Comparison of ENCODE assay signal across 9 mouse cellular contexts in genomic region chr2:69713626-69714014, GRCm38 (mm10). TPM values are rescaled to one million over a fixed set of nuclear protein-coding genes. Genes with fewer than 3 reads are reported as not detected.
A peak's percentile ranks its signal among the peaks of the same experiment; 100 is the strongest.
DNase-seq lines count a peak whose midpoint lies in the region; ATAC-seq and TF ChIP-seq lines count a peak whose summit lies in the region.
"Had no signal": no experiment of that assay in that cellular context is flagged by ENCODE, and none has a peak within 500 bp of the region (broad histone marks: within the 10 kb centered on the region; RNA-seq: fewer than 3 reads in every experiment).

No protein-coding gene starts in this region.

- DNase-seq in kidney, adult 8-10 months = no peak
- DNase-seq in hindbrain, postnatal 0 days (ENCODE audit: low spot score) = no peak
- DNase-seq in urinary bladder, adult 18-20 months (ENCODE audit: low spot score in 2 of 2) = no peak
- no peak for DNase-seq in urinary bladder, postnatal 36 days (ENCODE audit: low spot score in 2 of 2)
- no peak for DNase-seq in right cerebral cortex, postnatal 25 days

- no peaks in the 10 kb centered on the region for H3K27me3 ChIP-seq in kidney, embryonic 14.5 days (ENCODE audit: control insufficient read depth, insufficient read depth, low read length)
- no peaks in the 10 kb centered on the region for H3K27me3 ChIP-seq in embryonic facial prominence, embryonic 12.5 days
- H3K27me3 ChIP-seq in hindbrain, postnatal 0 days (ENCODE audit: insufficient read depth, low read length) = no peaks in the 10 kb centered on the region
- 0 out of 2 replicates have a peak, but pooled peaks cover 11% of the 10 kb centered on the region for H3K27me3 ChIP-seq in midbrain, embryonic 15.5 days (replicated peaks)

- H3K27ac ChIP-seq in kidney, embryonic 14.5 days (ENCODE audit: low read depth, low read length) = no peak overlapping the region
- H3K27ac ChIP-seq in embryonic facial prominence, embryonic 12.5 days = no peak overlapping the region
- no peak overlapping the region for H3K27ac ChIP-seq in hindbrain, postnatal 0 days
- H3K27ac ChIP-seq in midbrain, embryonic 15.5 days = no peak overlapping the region

- no peaks in the 10 kb centered on the region for H3K9me3 ChIP-seq in kidney, embryonic 14.5 days (ENCODE audit: control insufficient read depth, low read length)
- no peaks in the 10 kb centered on the region for H3K9me3 ChIP-seq in embryonic facial prominence, embryonic 12.5 days
- no peaks in the 10 kb centered on the region for H3K9me3 ChIP-seq in hindbrain, postnatal 0 days (ENCODE audit: low read length)
- H3K9me3 ChIP-seq in midbrain, embryonic 15.5 days = no peaks in the 10 kb centered on the region

- H3K4me2 ChIP-seq in kidney, embryonic 14.5 days (replicated peaks; ENCODE audit: low read depth, low read length) = peak overlapping the region; percentile 61
- peak overlapping the region; percentile 67 for H3K4me2 ChIP-seq in embryonic facial prominence, embryonic 12.5 days (replicated peaks)
- H3K4me2 ChIP-seq in hindbrain, postnatal 0 days (ENCODE audit: low read depth, low read length) = peak overlapping the region; percentile 75
- peak overlapping the region; percentile 78 for H3K4me2 ChIP-seq in midbrain, embryonic 15.5 days

- no peak for TF ChIP-seq CTCF in hindbrain, postnatal 0 days (IDR thresholded peaks at IDR 0.05; ENCODE audit: low read depth)

- no peak for ATAC-seq in kidney, embryonic 14.5 days (ENCODE audit: low FRiP score, low TSS enrichment)
- no peak for ATAC-seq in embryonic facial prominence, embryonic 12.5 days (ENCODE audit: insufficient number of reproducible peaks, insufficient read depth, low FRiP score, low TSS enrichment)
- no peak; the same call in 1 of the 2 replicates for ATAC-seq in hindbrain, postnatal 0 days
- ATAC-seq in midbrain, embryonic 15.5 days (replicated peaks) = peak; percentile 61; the same call in 1 of the 2 replicates

- 35% methylated on average over 4 of the region's 4 CpGs for WGBS in kidney, embryonic 14.5 days
- WGBS in embryonic facial prominence, embryonic 12.5 days = 34% methylated on average over 4 of the region's 4 CpGs
- WGBS in hindbrain, postnatal 0 days = 29% methylated on average over 4 of the region's 4 CpGs
- 34% methylated on average over 4 of the region's 4 CpGs for WGBS in midbrain, embryonic 15.5 days

- no peak overlapping the region for H3K9ac ChIP-seq in kidney, embryonic 14.5 days (ENCODE audit: low read depth, low read length)
- no peak overlapping the region for H3K9ac ChIP-seq in embryonic facial prominence, embryonic 12.5 days
- H3K9ac ChIP-seq in hindbrain, postnatal 0 days (replicated peaks; ENCODE audit: low read length) = no peak overlapping the region
- no peak overlapping the region; the same call in 1 of the 2 replicates for H3K9ac ChIP-seq in midbrain, embryonic 15.5 days

- no peaks in the 10 kb centered on the region for H3K4me1 ChIP-seq in kidney, embryonic 14.5 days (ENCODE audit: control insufficient read depth, insufficient read depth, low read length)
- no peaks in the 10 kb centered on the region for H3K4me1 ChIP-seq in embryonic facial prominence, embryonic 12.5 days
- H3K4me1 ChIP-seq in hindbrain, postnatal 0 days (ENCODE audit: insufficient read depth, low read length) = no peaks in the 10 kb centered on the region
- peaks cover 9% of the 10 kb centered on the region for H3K4me1 ChIP-seq in midbrain, embryonic 15.5 days

- H3K36me3 ChIP-seq in kidney, embryonic 14.5 days (ENCODE audit: control insufficient read depth, insufficient read depth, low read length) = no peaks in the 10 kb centered on the region
- H3K36me3 ChIP-seq in embryonic facial prominence, embryonic 12.5 days = 0 out of 2 replicates have a peak, but pooled peaks cover 4% of the 10 kb centered on the region
- H3K36me3 ChIP-seq in hindbrain, postnatal 0 days (ENCODE audit: insufficient read depth, low read length) = no peaks in the 10 kb centered on the region
- H3K36me3 ChIP-seq in midbrain, embryonic 15.5 days (replicated peaks) = no peaks in the 10 kb centered on the region

- H3K4me3 ChIP-seq in kidney, embryonic 14.5 days (ENCODE audit: low read length) = peak overlapping the region; percentile 89; the same call in 1 of the 2 replicates
- peak overlapping the region; percentile 82 for H3K4me3 ChIP-seq in embryonic facial prominence, embryonic 12.5 days
- H3K4me3 ChIP-seq in hindbrain, postnatal 0 days (ENCODE audit: low read length) = peak overlapping the region; percentile 90
- peak overlapping the region; percentile 95 for H3K4me3 ChIP-seq in midbrain, embryonic 15.5 days

RNA-seq across cellular contexts. Expression of gene Fastkd1, which starts 0.3 kb away (rescaled TPM):
- polyA plus RNA-seq in kidney, embryonic 14.5 days (2014; fragmentation: Nextera tagmentation; extraction: Ambion mirVana) = 10.2 and 18.4 TPM in 2 replicates
- polyA plus RNA-seq in embryonic facial prominence, embryonic 12.5 days (2016; fragmentation: Nextera tagmentation; extraction: Ambion mirVana) = 12.7 and 13.2 TPM in 2 replicates
- total RNA-seq in hindbrain, postnatal 0 days (2014; rRNA removed) = 17.1 and 18.1 TPM in 2 replicates
- 10.8 and 12.3 TPM in 2 replicates for polyA plus RNA-seq in hindbrain, postnatal 0 days (2015; fragmentation: Nextera tagmentation; extraction: Ambion mirVana)
- polyA plus RNA-seq in midbrain, embryonic 15.5 days (2015; fragmentation: Nextera tagmentation; extraction: Ambion mirVana) = 15.8 and 17.0 TPM in 2 replicates

RNA-seq across cellular contexts. Expression of gene Ppig, which starts 8.7 kb away (rescaled TPM):
- polyA plus RNA-seq in kidney, embryonic 14.5 days (2014; fragmentation: Nextera tagmentation; extraction: Ambion mirVana) = 151 and 156 TPM in 2 replicates
- 172 and 185 TPM in 2 replicates for polyA plus RNA-seq in embryonic facial prominence, embryonic 12.5 days (2016; fragmentation: Nextera tagmentation; extraction: Ambion mirVana)
- 9.9 and 11.3 TPM in 2 replicates for total RNA-seq in hindbrain, postnatal 0 days (2014; rRNA removed)
- polyA plus RNA-seq in hindbrain, postnatal 0 days (2015; fragmentation: Nextera tagmentation; extraction: Ambion mirVana) = 125 and 139 TPM in 2 replicates
- polyA plus RNA-seq in midbrain, embryonic 15.5 days (2015; fragmentation: Nextera tagmentation; extraction: Ambion mirVana) = 120 and 125 TPM in 2 replicates

RNA-seq across cellular contexts. Expression of gene Klhl41, which starts 43.7 kb away (rescaled TPM):
- polyA plus RNA-seq in kidney, embryonic 14.5 days (2014; fragmentation: Nextera tagmentation; extraction: Ambion mirVana) = 0.32 and 0.39 TPM in 2 replicates
- polyA plus RNA-seq in embryonic facial prominence, embryonic 12.5 days (2016; fragmentation: Nextera tagmentation; extraction: Ambion mirVana) = 6.4 and 7.7 TPM in 2 replicates
- total RNA-seq in hindbrain, postnatal 0 days (2014; rRNA removed) = 1.3 TPM in 1 of 2 replicates, not detected in the other
- 0.05 and 0.09 TPM in 2 replicates for polyA plus RNA-seq in hindbrain, postnatal 0 days (2015; fragmentation: Nextera tagmentation; extraction: Ambion mirVana)
- 0.23 and 0.37 TPM in 2 replicates for polyA plus RNA-seq in midbrain, embryonic 15.5 days (2015; fragmentation: Nextera tagmentation; extraction: Ambion mirVana)
- total RNA-seq: hematopoietic stem cell, adult 5-6 weeks had no signal
